Mouse (Mus musculus): ENCODE measurements at regions not wholly inside any gene's neighbourhood (a gene's known extent, or its start where the extent isn't known, plus 50 kb on each side); places are given as distances from the start of the nearest gene placed in this dataset.
A peak's percentile ranks its signal among the peaks of the same experiment; 100 is the strongest.

GRCm38 (mm10) chrX:110061870-110062269 is 752.2 kb upstream of the Pou3f4 start:
- peak; percentile 43 for DNase-seq (ENCODE audit: extremely low read depth, low read depth)

GRCm38 (mm10) chrX:110076376-110076775 is 737.7 kb upstream of the Pou3f4 start:
- no peak for DNase-seq (ENCODE audit: extremely low read depth, low read depth)

- no peak for DNase-seq (ENCODE audit: extremely low read depth, low read depth)
Measured at GRCm38 (mm10) chrX:110077761-110078531, 736.1 kb upstream of the Pou3f4 start.

- no peak for DNase-seq (ENCODE audit: extremely low read depth, low read depth)
Measured at GRCm38 (mm10) chrX:110096976-110097375, 717.1 kb upstream of the Pou3f4 start.

GRCm38 (mm10) chrX:110109490-110109889 is 704.6 kb upstream of the Pou3f4 start:
- DNase-seq (ENCODE audit: extremely low read depth, low read depth): no peak

GRCm38 (mm10) chrX:110117471-110118190 is 696.4 kb upstream of the Pou3f4 start:
- DNase-seq (ENCODE audit: extremely low read depth, low read depth): no peak

- no peak for DNase-seq (ENCODE audit: extremely low read depth, low read depth)
Measured at GRCm38 (mm10) chrX:110120720-110121119, 693.4 kb upstream of the Pou3f4 start.

Measured in MEL-GATA-1-ER (cell line).